Mouse (Mus musculus) kidney, embryonic 16.5 days (tissue): ENCODE measurements around the gene Sec14l3. TPM values are rescaled to one million over a fixed set of nuclear protein-coding genes. Genes with fewer than 3 reads are reported as not detected.

Source experiments
- ATAC-seq: fragments of 200-750 bp; cut with Nextera tagmentation; 2 replicates; pipeline ENCODE4 v1.8.0; 2017; ENCODE audit warnings: moderate TSS enrichment; ENCODE audit not compliant: low FRiP score, low TSS enrichment
- H3K27ac ChIP-seq: fragments of 300-500 bp; sonication (generic); 2 replicates; pipeline ENCODE4 v1.5.1; 2014; ENCODE audit warnings: low read length
- H3K27me3 ChIP-seq: fragments of 300-500 bp; sonication (generic); 2 replicates; pipeline ENCODE4 v1.6.1; 2014; ENCODE audit warnings: low read length, control low read depth, mixed read lengths; ENCODE audit not compliant: insufficient read depth
- H3K36me3 ChIP-seq: fragments of 300-500 bp; sonication (generic); 2 replicates; pipeline ENCODE4 v1.6.1; 2014; ENCODE audit warnings: low read length, control low read depth, mixed read lengths; ENCODE audit not compliant: insufficient read depth
- H3K4me1 ChIP-seq: fragments of 300-500 bp; sonication (generic); 2 replicates; pipeline ENCODE4 v1.6.1; 2014; ENCODE audit warnings: low read length, control low read depth, mixed read lengths; ENCODE audit not compliant: insufficient read depth
- H3K4me2 ChIP-seq: fragments of 300-500 bp; sonication (generic); replicated peaks from 2 replicates; pipeline ENCODE4 v1.6.1; 2014; ENCODE audit warnings: low read depth, low read length
- H3K4me3 ChIP-seq: fragments of 300-500 bp; sonication (generic); 2 replicates; pipeline ENCODE4 v1.5.1; 2014; ENCODE audit warnings: mild to moderate bottlenecking, low read length
- H3K9ac ChIP-seq: fragments of 300-500 bp; sonication (generic); replicated peaks from 2 replicates; pipeline ENCODE4 v1.6.1; 2014; ENCODE audit warnings: low read length
- H3K9me3 ChIP-seq: fragments of 300-500 bp; sonication (generic); 2 replicates; pipeline ENCODE4 v1.6.1; 2016; ENCODE audit warnings: low read length, control low read depth
- WGBS: fragments of 180-500 bp; shearing (Covaris S2); extraction: QIAGEN DNeasy Blood & Tissue Kit; methylation state at CpG from one replicate; pipeline ENCODE4 v1.1.7; 2014; 5-methylcytosine and 5-hydroxymethylcytosine counted together
- polyA plus RNA-seq: library from polyadenylated mRNA; unstranded; fragments of >200 nt; fragmentation: Nextera tagmentation; extraction: Ambion mirVana; gene quantifications from 2 replicates; pipeline ENCODE4 v1.2.1, GENCODE M21; 2015

The Sec14l3 gene
- polyA plus RNA-seq, 1 experiment from 2014 or later = 1.7 TPM

DNA sequence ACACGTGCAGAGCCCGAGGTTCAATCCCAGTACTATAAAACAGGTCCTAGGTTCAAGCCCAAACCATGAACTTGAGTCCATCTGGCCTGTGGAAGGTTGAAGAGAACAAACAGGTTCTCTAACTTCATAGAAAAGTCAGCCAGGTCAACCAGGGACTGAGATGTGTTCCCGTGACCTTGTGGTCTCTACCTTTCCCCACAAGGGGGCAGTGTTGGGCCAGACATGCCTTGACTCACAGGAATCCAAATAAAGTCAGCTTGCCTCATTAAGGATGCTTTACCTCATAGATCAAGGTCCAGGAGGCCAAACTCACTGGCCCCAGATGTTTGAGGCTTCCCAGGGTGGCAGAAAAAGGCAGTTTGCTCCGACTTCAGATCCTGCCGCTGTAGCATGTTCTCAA, 11.1 kb upstream of the Sec14l3 start:
- no peak overlapping the region for H3K9ac ChIP-seq
- H3K4me1 ChIP-seq = no peaks in the 10 kb centered on the region
- 17% methylated on average over 5 of the region's 5 CpGs for WGBS
- H3K9me3 ChIP-seq = no peaks in the 10 kb centered on the region
- H3K4me2 ChIP-seq = no peak overlapping the region
- H3K36me3 ChIP-seq = no peaks in the 10 kb centered on the region
- no peak overlapping the region for H3K27ac ChIP-seq
- no peak overlapping the region for H3K4me3 ChIP-seq
- H3K27me3 ChIP-seq = no peaks in the 10 kb centered on the region
- ATAC-seq = no peak

DNA sequence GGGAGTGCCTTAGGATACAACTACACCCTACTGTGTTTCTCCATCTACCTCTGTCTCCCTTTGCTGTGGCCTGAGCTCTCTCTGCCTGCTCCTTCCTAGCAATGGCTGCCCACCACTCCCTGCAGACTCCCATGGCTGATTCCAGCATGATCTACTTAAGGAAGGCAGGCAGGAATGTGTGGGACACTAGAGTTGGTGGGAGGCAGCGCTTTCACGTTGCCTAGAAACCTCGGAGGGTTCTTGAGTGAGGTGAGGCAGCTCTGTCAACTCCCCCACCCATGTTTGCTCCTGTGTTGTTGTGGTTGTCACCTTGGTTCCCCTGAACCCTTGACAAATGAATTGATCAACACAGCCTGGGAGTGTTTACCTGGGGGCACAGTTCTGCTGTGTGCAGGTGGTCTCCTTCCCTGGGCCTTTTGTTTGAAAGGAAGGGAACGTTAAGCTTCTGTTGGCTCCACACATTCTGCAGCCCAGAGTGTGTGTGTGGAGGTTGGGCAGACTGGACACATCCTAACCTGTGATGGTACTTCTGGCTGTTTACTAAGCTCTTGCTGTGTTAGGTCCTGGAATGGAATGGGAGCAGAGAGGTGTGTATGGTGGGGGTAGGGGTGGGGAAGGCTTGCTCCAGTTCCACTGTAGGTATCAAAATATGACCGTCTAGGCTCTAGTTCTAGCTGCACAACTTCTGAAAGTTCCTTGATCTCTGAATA, 3.6 kb upstream of the Sec14l3 start:
- ATAC-seq = no peak
- Histone ChIP-seq H3K9ac (no peak overlapping the region), H3K9me3 (no peaks in the 10 kb centered on the region), H3K4me3 (no peak overlapping the region), H3K4me1 (no peaks in the 10 kb centered on the region), H3K27me3 (no peaks in the 10 kb centered on the region), H3K4me2 (no peak overlapping the region), H3K27ac (no peak overlapping the region), H3K36me3 (no peaks in the 10 kb centered on the region)
- WGBS = 69% methylated on average over 5 of the region's 5 CpGs

DNA sequence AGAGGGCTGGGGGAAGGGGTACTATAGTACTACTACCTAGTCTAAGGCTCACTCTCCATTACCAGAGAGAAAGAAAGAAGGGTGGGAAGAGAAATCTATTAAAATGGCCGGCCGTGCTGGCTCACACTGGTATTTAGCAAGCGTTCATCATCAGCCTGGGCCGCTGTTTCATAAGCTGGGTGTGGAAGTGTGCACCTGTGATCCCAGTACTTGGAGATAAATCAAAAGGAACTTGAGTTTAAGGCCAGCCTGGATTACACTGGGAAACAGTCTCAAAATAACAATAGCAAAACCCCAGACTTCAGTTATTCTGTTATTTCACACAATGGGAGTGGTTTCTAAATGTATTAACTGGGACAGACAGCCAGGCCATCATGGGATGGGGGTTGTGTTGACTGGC, 2.1 kb upstream of the Sec14l3 start:
- no peak for ATAC-seq
- Histone ChIP-seq H3K4me3 (no peak overlapping the region), H3K4me2 (no peak overlapping the region), H3K9me3 (no peaks in the 10 kb centered on the region), H3K9ac (no peak overlapping the region), H3K36me3 (no peaks in the 10 kb centered on the region), H3K4me1 (no peaks in the 10 kb centered on the region), H3K27me3 (no peaks in the 10 kb centered on the region), H3K27ac (no peak overlapping the region)
- 92% methylated on average over 4 of the region's 4 CpGs for WGBS

DNA sequence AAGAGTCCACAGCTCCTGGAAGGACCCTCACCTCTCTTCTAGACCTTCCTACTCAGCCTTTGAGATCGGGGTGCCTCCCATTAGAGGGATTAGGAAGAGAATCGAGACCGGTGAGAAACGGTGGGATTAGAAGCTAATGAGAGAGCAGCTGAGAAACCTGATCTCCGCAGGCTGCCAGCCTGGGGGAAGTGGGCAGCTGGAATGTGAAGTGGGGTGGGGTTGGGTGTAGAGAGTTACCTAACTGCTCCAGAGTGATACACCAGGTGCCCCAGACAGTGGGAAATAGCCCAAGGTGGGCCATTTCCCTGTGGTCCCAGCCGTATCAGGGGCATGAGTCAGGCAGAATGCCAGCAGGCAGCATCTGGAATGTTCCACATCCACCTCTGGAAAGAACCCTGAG, 1.7 kb upstream of the Sec14l3 start:
- no peak overlapping the region for H3K4me2 ChIP-seq
- no peaks in the 10 kb centered on the region for H3K27me3 ChIP-seq
- no peak for ATAC-seq
- H3K27ac ChIP-seq = no peak overlapping the region
- WGBS = 44% methylated on average over 6 of the region's 6 CpGs
- no peaks in the 10 kb centered on the region for H3K36me3 ChIP-seq
- H3K9ac ChIP-seq = no peak overlapping the region
- no peaks in the 10 kb centered on the region for H3K9me3 ChIP-seq
- no peak overlapping the region for H3K4me3 ChIP-seq
- no peaks in the 10 kb centered on the region for H3K4me1 ChIP-seq

DNA sequence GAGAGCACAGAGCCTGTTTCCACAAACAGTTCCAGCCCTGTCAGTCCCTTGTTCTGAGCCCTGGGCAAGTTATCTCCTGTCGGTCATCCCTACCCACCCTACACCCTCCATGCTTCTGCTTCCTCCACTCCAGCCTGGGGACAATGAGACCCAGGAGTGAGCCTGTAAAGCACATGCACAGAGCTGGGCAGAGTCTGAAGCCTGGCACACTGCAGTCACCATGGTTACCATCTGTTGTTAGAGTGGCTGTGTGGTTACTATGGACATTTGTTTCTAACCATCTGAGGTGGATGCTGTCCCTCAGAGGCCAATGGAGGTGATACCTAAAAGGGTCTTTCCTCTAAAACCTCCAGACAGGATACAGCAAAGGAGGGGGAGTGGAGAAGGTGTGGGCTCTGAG, 5.0 kb downstream of the Sec14l3 start:
- Histone ChIP-seq H3K9ac (no peak overlapping the region), H3K36me3 (no peaks in the 10 kb centered on the region), H3K27me3 (no peaks in the 10 kb centered on the region), H3K4me3 (no peak overlapping the region), H3K27ac (no peak overlapping the region), H3K9me3 (no peaks in the 10 kb centered on the region), H3K4me2 (no peak overlapping the region), H3K4me1 (no peaks in the 10 kb centered on the region)
- ATAC-seq = no peak
- WGBS = 77% methylated on average over 1 of the region's 1 CpGs

DNA sequence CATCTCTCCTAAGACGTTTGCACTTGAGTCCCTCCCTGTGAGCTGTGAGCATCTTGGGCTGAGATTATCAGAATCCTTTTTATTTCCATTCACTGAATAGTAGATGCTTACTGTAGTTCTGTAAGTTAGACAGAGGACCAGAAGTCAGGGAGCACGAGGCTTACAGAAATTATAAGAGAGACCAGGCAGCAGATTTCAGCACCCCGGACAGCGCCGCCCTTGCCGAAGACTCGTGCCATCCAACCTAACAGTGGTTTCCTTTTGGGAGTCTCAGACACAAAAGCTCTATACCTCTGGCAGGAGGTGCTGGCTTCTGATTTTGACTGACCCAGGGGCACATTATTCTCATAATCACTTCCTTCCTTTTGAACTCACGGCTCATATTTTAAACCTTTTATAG, 12.0 kb downstream of the Sec14l3 start:
- no peaks in the 10 kb centered on the region for H3K9me3 ChIP-seq
- H3K27me3 ChIP-seq = no peaks in the 10 kb centered on the region
- no peaks in the 10 kb centered on the region for H3K4me1 ChIP-seq
- no peak overlapping the region for H3K27ac ChIP-seq
- H3K9ac ChIP-seq = no peak overlapping the region
- WGBS = 10% methylated on average over 8 of the region's 8 CpGs
- H3K36me3 ChIP-seq = no peaks in the 10 kb centered on the region
- H3K4me3 ChIP-seq = no peak overlapping the region
- no peak for ATAC-seq
- no peak overlapping the region for H3K4me2 ChIP-seq

DNA sequence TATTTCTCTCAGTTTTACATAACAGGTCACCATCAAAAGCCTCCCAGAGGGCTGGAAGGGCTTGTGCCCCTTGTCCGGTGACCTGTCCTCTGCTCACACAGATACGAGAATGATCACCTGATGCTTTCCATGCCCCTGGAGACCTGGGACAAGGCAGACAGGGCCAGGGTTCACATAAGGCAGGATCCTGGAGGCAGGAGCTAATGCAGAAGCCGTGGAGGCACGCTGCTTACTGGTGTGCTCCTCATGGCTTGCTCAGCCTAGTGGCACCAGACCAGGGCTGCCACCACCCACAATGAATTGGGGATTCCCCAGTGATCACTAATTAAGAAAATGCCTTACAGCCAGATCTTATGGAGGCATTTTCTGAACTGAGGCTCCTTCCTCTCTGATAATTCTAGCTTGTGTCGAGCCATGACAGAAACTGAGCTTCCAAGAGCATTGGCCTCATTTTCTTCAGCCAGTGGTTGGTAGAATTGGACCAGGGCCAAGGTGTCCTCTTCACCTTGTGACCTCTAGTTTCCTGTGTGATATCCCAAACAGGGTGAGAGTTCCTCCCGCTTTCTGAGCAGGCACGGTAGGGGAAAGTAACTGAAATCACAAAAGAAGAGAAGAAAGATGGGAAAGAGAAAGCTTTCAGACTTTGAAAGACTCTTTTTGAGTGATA, 13.8 kb downstream of the Sec14l3 start:
- H3K9ac ChIP-seq = no peak overlapping the region
- ATAC-seq = no peak
- H3K9me3 ChIP-seq = no peaks in the 10 kb centered on the region
- H3K4me3 ChIP-seq = no peak overlapping the region
- H3K27ac ChIP-seq = no peak overlapping the region
- no peak overlapping the region for H3K4me2 ChIP-seq
- H3K27me3 ChIP-seq = no peaks in the 10 kb centered on the region
- no peaks in the 10 kb centered on the region for H3K36me3 ChIP-seq
- no peaks in the 10 kb centered on the region for H3K4me1 ChIP-seq
- WGBS = 84% methylated on average over 7 of the region's 7 CpGs

DNA sequence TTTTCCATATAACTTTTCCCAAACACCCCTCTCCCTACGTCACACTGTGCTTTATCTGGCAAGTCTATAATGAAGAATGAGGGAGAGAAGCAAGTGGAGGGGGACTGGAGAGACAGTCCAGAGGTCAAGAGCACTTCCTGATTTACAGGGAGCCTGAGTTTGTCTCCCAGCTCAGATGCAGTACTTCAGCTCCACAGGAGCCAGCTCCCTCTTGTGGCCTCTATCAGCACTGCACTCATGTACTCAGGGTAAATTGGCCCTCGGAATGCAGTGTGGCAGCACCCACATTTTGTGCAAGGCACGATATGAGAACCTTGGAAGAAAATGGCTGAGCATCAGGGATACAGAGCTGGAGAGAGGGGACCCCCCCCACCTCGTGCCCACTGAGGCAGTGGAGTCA, 15.6 kb downstream of the Sec14l3 start:
- H3K36me3 ChIP-seq = no peaks in the 10 kb centered on the region
- H3K4me2 ChIP-seq = no peak overlapping the region
- H3K9ac ChIP-seq = no peak overlapping the region
- no peak for ATAC-seq
- no peaks in the 10 kb centered on the region for H3K4me1 ChIP-seq
- WGBS = 8% methylated on average over 4 of the region's 4 CpGs
- no peaks in the 10 kb centered on the region for H3K27me3 ChIP-seq
- H3K27ac ChIP-seq = no peak overlapping the region
- no peaks in the 10 kb centered on the region for H3K9me3 ChIP-seq
- no peak overlapping the region for H3K4me3 ChIP-seq

DNA sequence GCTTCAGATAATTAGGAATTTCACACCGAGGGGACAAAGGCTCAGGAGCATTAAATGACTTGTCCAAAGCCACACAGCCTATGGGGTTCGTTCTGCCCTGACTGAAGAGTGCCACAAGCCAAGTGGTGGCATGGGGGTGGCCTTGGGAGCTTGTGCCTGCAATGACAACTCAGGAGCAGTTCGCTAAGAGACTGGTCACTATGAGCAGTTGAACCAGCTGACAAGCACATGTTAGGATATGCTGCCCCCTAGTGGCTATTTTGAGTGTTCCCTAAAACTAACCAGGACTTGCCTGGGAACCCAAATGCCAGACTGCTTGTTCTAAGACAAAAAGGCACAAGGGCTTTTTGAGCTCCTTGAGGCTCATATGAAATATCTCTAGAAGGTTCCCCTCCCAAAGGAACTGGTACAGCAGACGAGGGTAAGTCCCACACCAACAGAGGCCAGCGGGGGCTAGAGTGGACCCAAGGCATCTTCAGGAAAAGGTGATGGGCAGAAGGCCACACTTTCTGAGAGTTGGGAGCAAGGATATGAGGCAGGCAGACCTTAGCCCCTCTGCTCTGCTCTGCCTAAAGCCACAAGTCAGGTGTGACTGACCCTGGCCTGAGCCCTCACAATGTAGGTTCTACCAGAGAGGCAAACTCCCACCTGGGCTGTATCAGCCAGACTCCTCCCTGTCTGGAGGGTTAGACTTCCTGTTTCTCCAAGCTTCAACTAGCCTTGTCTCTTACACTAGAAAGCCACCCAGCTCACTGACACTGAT, 18.9 kb downstream of the Sec14l3 start:
- no peak overlapping the region for H3K4me3 ChIP-seq
- no peaks in the 10 kb centered on the region for H3K9me3 ChIP-seq
- ATAC-seq = no peak
- H3K36me3 ChIP-seq = no peaks in the 10 kb centered on the region
- no peaks in the 10 kb centered on the region for H3K4me1 ChIP-seq
- H3K27me3 ChIP-seq = no peaks in the 10 kb centered on the region
- no peak overlapping the region for H3K27ac ChIP-seq
- H3K4me2 ChIP-seq = no peak overlapping the region
- 28% methylated on average over 5 of the region's 5 CpGs for WGBS
- no peak overlapping the region for H3K9ac ChIP-seq

DNA sequence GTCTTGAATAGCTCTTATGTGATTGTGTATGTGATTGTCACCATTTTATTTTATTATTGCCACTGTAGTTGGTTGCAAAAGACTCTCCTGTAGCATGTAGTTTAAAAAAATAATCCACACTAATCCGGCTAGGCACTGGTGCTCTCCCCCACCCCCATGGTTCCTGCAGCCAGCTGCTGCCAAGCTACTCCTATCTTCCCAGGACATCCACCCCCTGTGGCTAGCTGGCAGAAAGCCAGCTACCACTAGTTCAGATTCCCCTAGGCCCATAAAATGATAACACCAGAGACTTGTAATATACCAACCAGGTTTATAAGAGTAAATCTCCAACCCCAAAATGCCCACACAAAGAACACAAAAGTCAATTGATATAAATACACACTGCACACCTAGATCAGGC, 21.6 kb downstream of the Sec14l3 start:
- Histone ChIP-seq H3K9me3 (peaks cover 5% of the 10 kb centered on the region; the same call in 1 of the 2 replicates), H3K36me3 (peaks cover 7% of the 10 kb centered on the region), H3K27ac (no peak overlapping the region), H3K4me3 (no peak overlapping the region), H3K9ac (no peak overlapping the region), H3K4me2 (no peak overlapping the region), H3K4me1 (no peaks in the 10 kb centered on the region), H3K27me3 (no peaks in the 10 kb centered on the region)
- WGBS = 62% methylated on average over 1 of the region's 1 CpGs
- ATAC-seq = no peak
